Mouse (Mus musculus): Measurements from ENCODE around the gene Sipa1l1. TPM values are rescaled to one million over a fixed set of nuclear protein-coding genes. Genes with fewer than 3 reads are reported as not detected.

The Sipa1l1 gene
- total RNA-seq, 1 experiment from 2014 or later: 31.5 TPM

- no peak for DNase-seq
These were observed 256.7 kb downstream of the Sipa1l1 start for GRCm38 (mm10) chr12:82425853-82426252.

DNA sequence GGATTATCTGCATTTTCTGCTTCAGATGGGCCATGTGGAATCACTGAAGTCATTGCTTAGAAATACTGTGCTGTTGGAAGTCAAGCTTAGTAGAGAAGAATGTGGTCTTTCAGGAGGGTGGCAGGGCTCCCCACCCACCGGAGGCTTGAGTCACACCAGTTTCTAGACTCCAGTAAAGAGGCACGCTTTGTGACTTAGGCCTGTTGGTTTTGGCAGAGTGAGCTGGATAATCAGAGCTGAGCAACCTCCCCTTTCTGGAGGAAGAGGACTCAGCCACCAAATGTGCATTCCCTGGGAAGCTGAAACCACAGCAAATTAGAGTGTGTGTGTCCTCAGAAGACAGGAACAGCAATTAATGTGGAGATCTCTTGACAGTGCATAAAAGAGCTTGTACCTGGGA is 258.3 kb downstream of the Sipa1l1 start:
- DNase-seq: no peak

DNA sequence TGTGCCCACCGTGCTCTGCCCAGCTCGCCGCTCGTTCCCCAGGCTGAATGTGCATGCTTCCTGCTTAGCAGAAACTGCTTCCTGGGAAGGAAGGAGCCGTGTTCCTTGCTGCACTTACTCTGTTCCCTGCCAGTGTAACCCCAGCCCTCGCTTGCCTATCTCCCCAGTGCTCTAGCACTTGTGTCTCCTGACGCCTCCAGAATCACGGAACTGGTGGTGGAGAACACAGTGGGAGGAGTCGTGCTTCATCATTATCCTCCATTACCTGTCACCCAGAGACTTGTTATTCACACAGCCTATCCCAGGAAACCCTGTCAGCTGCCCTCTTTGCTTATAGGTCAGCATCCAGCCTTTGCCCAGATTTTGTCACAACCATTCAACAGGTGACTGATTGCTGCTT is 259.3 kb downstream of the Sipa1l1 start:
- DNase-seq: no peak

DNA sequence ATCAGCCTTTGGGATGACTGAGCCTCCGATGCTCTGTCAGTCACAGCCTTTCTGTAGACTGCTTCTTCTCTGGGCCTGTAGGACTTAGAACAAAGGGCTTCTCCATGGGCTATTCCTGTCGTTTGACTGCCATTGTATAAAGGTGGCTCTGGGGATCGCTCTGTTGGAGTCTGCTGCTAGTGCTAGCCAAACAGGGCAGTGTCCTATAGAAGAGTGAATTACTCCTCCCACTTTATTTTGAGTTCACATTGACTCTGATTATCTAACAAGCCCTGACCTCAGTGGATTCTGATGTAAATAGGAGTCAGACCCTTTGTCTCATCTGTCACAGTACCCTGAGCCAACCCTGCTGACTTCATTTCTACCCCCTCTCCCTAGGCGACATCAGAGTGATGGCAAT is 264.2 kb downstream of the Sipa1l1 start:
- DNase-seq: no peak

- DNase-seq: peak; percentile 26
These were observed 265.5 kb downstream of the Sipa1l1 start for GRCm38 (mm10) chr12:82434591-82434990.

DNA sequence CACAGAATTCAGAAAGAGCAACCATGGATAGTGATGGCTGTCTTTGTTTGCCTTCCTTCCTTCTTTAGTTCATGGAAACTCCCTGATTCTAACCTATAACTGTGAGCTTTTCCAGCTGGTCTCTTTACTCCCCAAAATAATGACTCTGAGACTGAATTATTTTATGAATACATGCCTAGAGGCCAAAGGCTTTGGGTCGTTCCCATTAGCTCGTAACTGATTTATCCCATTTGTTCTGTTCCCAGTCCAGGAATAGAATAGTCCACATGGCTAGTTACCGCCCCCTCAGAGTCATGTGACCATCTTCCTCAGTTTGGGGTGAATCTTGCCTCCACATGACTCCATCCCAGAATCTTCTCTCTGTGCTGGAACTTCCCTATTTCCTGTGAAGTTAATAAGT is 272.4 kb downstream of the Sipa1l1 start:
- DNase-seq: no peak

DNA sequence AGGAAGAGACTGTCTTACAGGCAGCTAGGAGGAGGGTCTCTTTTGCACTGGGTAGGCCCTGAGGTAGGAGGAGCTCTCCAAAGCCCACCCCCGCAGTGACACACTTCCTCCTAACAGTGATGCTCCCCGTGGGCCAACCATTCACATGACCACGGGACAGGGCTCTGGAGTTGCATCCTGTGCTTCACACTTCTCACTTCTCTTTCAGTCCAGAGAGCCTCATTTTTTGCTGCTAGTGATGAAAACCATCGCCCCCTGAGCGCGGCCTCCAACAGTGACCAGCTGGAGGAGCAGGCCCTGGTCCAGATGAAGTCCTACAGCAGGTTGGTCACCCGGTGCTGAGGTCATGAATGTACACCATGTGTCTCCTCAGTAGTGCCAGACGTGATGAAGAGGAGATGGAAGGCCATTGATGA is 277.5 kb downstream of the Sipa1l1 start:
- DNase-seq: no peak

- no peak for DNase-seq
These were observed 279.2 kb downstream of the Sipa1l1 start for GRCm38 (mm10) chr12:82448129-82448815.

DNA sequence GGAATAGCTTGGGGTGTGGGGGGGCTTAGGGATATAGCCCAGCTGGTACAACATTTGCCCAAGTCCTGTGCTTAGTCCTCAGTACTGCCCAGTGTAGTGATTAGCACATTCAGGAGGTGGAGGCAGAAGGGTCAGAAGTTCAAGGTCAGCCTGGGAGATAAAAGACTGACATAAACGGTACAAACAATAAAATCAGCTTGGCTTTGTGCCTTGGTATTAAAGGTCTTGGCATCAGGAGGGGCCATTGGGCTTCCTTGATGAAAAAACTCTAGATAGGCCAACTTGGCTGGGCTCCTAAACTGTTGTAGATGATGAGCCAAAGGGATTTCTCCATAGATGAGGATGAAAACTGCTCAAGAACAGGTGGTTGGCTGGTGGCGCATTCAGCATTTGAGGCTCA is 283.3 kb downstream of the Sipa1l1 start:
- DNase-seq: no peak

DNA sequence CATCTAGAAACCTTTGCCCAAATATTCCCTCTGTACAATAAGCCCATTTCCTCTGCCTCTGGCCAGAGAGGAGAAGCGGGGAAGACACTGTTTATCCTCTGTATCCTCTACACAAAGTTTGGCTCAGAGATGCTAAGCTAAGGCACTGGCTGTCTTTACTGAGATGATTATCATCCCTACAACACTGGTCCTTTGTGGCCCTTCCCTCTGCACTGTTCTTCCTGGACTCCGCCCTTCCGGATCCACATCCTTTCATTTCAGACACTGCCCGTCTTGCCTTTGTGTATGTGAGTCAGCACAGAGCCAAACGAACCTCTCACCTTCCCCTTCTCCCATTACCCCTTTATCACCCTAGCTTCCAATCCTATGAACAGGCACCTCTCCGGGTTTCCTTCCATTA is 285.3 kb downstream of the Sipa1l1 start:
- no peak for DNase-seq

- no peak for DNase-seq
These were observed 286.7 kb downstream of the Sipa1l1 start for GRCm38 (mm10) chr12:82455700-82456413.

- no peak for DNase-seq
These were observed 287.3 kb downstream of the Sipa1l1 start for GRCm38 (mm10) chr12:82456414-82456805.

DNA sequence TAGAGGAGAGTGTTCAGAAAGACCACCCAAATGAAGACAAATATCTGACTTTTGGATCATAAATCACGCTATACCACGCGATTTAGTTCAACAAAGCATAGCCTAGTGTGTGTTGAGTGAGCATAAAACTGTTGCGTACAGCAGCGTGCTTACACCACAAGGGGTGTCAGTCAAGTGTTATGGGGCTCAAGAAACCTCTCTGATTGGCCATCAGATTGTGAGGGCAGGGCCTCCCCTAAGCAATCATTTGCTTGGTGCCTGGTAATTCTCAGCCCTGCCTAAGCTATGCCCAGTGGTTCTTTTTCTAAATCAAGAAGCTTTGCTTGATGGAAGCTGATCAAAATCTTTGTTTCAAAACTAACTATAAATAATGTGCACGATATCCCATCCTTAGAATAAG is 288.5 kb downstream of the Sipa1l1 start:
- no peak for DNase-seq

DNA sequence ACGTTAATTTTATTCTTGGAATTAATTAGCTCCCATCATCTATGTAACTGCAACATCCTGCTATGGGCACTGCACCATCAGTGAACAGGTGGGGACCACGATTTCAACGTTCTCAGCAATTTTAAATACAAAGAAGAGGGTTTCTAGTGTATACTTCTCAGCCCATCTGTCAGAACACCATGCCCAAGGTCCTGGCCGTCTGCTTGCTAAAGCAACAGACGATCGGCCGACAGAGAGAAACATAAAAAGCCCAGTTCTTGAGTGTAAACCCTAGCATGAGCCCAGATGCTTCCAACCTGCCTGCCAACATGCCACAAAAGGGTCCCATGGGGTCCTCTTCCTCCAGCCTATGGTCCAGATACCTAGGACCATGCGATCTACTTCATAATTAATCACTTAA is 288.9 kb downstream of the Sipa1l1 start:
- no peak for DNase-seq

- DNase-seq: no peak
These were observed 298.1 kb downstream of the Sipa1l1 start for GRCm38 (mm10) chr12:82467234-82467633.

DNA sequence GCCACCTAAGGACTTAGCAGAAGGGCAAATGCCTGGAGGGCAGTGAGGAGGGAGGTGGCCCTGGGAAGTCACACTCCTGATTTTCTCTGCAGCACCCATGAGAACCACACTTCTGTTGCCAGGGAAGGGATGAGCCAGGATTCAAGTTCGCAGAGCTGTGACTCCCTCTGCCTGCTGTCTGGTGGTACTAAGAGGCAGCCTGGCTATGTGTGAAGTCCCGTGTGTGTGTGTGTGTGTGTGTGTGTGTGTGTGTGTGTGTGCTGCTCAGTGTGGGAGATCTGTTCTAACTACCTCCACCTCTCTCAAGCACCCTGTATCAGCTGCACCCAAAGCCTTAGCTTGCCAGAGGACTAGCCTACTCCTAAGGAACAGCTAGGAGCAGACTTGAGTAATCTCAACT is 298.5 kb downstream of the Sipa1l1 start:
- peak; percentile 57 for DNase-seq

DNA sequence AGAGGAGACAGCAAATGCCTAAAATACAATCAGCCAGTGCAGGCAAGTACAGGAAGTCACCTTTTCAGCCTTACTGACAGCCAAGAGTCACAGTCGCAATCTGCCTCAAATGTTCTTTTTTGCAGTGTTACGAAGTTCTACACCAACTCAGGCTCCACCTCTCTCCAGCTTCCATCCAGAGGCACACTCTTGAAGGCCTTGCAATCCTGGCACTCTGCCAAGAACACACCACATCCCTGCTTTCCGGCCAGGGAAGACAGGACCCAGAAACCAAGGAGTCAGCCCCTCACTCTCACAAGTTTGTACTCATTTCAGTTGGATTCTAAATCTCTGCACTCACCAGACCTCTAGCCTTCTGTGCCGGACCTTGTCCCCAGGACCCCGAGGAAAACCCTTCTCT is 299.3 kb downstream of the Sipa1l1 start:
- peak; percentile 87 for DNase-seq

- peak; percentile 93 for DNase-seq
These were observed 300.7 kb downstream of the Sipa1l1 start for GRCm38 (mm10) chr12:82469706-82470361.

- peak; percentile 81 for DNase-seq
These were observed 301.3 kb downstream of the Sipa1l1 start for GRCm38 (mm10) chr12:82470362-82470936.

GRCm38 (mm10) chr12:82472796-82473195 is 303.7 kb downstream of the Sipa1l1 start:
- no peak for DNase-seq

- no peak for DNase-seq
These were observed 304.1 kb downstream of the Sipa1l1 start for GRCm38 (mm10) chr12:82473238-82473637.

GRCm38 (mm10) chr12:82474409-82474808 is 305.3 kb downstream of the Sipa1l1 start:
- no peak for DNase-seq

DNA sequence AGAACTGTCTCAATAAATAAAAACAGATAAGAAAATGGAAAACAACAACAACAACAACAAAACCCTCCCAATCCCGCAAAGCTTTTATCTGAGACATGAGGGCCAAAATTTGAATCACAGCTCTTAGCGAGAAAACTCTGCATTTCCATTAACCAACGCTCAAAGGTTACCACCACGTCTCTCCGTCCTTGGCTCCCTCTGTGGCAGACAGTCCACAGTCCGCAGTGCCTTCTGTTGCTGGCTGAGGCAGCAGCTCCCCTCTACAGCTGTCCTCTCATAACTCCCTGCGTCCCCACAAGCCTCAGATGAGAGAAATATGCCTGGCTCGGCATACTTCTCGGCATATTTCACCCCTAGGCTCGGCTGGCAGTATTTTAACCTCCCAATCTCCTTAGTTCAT is 306.9 kb downstream of the Sipa1l1 start:
- DNase-seq: no peak

All from adrenal gland, postnatal 14 days (tissue).